9 mouse cellular contexts compared by ENCODE assay signal in genomic region chr11:34447891-34448290, GRCm38 (mm10).
DNase-seq lines count a peak whose midpoint lies in the region; ATAC-seq and TF ChIP-seq lines count a peak whose summit lies in the region.
"Had no signal": no experiment of that assay in that cellular context is flagged by ENCODE, and none has a peak within 500 bp of the region (broad histone marks: within the 10 kb centered on the region; RNA-seq: fewer than 3 reads in every experiment).

No protein-coding gene starts in this region.

- 44% methylated on average over 4 of the region's 4 CpGs for WGBS in kidney, embryonic 16.5 days

- TF ChIP-seq CTCF in brain, embryonic 14.5 days (IDR thresholded peaks at IDR 0.05; ENCODE audit: borderline replicate concordance, extremely low read depth, insufficient read depth, insufficient read length) = no peak

- no peak overlapping the region for H3K27ac ChIP-seq in kidney, embryonic 16.5 days (ENCODE audit: low read length)

- no peak overlapping the region for H3K9ac ChIP-seq in kidney, embryonic 16.5 days (replicated peaks; ENCODE audit: low read length)

- ATAC-seq in kidney, embryonic 16.5 days (ENCODE audit: low FRiP score, low TSS enrichment) = no peak

- no peak for TF ChIP-seq POLR2A in brain, embryonic 14.5 days (IDR thresholded peaks at IDR 0.05; ENCODE audit: borderline replicate concordance, extremely low read depth, insufficient read depth, insufficient read length, poor library complexity, severe bottlenecking)

- H3K27me3 ChIP-seq in kidney, embryonic 16.5 days (ENCODE audit: insufficient read depth, low read length) = no peaks in the 10 kb centered on the region

- intact Hi-C loops in left cerebral cortex, postnatal 4 days (cut with DNase I) = no loop called here

- no peaks in the 10 kb centered on the region for H3K9me3 ChIP-seq in kidney, embryonic 16.5 days (ENCODE audit: low read length)

- peak; percentile 67 for DNase-seq in kidney, postnatal 10 days
- peak; percentile 21 for DNase-seq in MEL-GATA-1-ER (ENCODE audit: extremely low read depth, low read depth)
- DNase-seq in brain, embryonic 14.5 days (ENCODE audit: low read depth) = peak; percentile 50
- peak; percentile 85 for DNase-seq in mesoderm, embryonic 11.5 days (ENCODE audit: low read depth, low spot score)
- no peak for DNase-seq in left cerebral cortex, postnatal 4 days
- no peak for DNase-seq in cerebellum, adult 9-10 months
- no peak for DNase-seq in natural killer cell, adult 2 months (ENCODE audit: low spot score in 2 of 2)

- no peaks in the 10 kb centered on the region for H3K4me1 ChIP-seq in kidney, embryonic 16.5 days (ENCODE audit: insufficient read depth, low read length)

- no peaks in the 10 kb centered on the region for H3K36me3 ChIP-seq in kidney, embryonic 16.5 days (ENCODE audit: insufficient read depth, low read length)

- H3K4me2 ChIP-seq in kidney, embryonic 16.5 days (replicated peaks; ENCODE audit: low read depth, low read length) = no peak overlapping the region

- H3K4me3 ChIP-seq in kidney, embryonic 16.5 days (ENCODE audit: low read length) = no peak overlapping the region
- H3K4me3 ChIP-seq: erythroblast, embryonic 14.5 days had no signal

Comparison
In these comparisons a context has a peak if more than half of its experiments do, and no peak if none do; other contexts are left out.
1. DNase-seq: peak in kidney, postnatal 10 days (single experiment), MEL-GATA-1-ER (single experiment), brain, embryonic 14.5 days (single experiment) and mesoderm, embryonic 11.5 days (single experiment); none in left cerebral cortex, postnatal 4 days (single experiment), cerebellum, adult 9-10 months (single experiment) and natural killer cell, adult 2 months (0 of 2).